Mouse (Mus musculus): ENCODE data around the gene Epo. TPM values are rescaled to one million over a fixed set of nuclear protein-coding genes. Genes with fewer than 3 reads are reported as not detected.

Epo gene
- polyA plus RNA-seq, 1 experiment = not detected

DNA sequence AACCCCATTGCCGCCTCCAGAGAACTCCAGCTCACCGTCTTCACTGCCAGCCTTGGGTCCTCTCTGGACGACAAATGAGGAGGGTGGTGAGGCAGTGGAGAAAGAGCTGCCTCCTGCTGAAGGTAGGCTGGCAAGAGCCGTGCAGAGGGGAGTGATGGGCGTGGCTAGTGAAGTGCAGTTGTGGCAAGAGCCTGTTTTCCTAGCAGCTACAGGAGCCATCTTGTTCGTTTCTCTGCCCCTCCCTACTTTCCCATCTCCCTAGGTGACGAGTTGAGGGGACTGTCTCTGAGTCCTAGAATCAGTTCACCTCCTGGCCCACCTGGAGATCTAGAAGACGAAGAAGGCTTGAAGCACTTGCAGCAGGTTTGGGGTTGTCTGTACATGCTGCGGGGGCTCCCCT lies 11.2 kb downstream of the Epo start:
- 83% methylated on average over 9 of the region's 9 CpGs for WGBS

GRCm38 (mm10) chr5:137519691-137520550 lies 13.1 kb downstream of the Epo start:
- TF ChIP-seq CTCF (IDR thresholded peaks at IDR 0.05; ENCODE audit: extremely low read depth, insufficient read length, insufficient replicate concordance, low read depth, low read length) (no peak), POLR2A (IDR thresholded peaks at IDR 0.05; ENCODE audit: low read depth, low read length) (no peak)
- WGBS = 91% methylated on average over 27 of the region's 27 CpGs
- Histone ChIP-seq H3K27me3 (ENCODE audit: control insufficient read depth, insufficient read depth, low read length) (no peaks in the 10 kb centered on the region), H3K4me3 (ENCODE audit: low read depth, low read length) (no peak overlapping the region), H3K27ac (ENCODE audit: insufficient read depth, low read depth, low read length) (no peak overlapping the region), H3K36me3 (ENCODE audit: control insufficient read depth, insufficient read depth, low read length) (peaks cover 47% of the 10 kb centered on the region), H3K4me1 (ENCODE audit: control insufficient read depth, insufficient read depth, insufficient read length, low read length) (no peaks in the 10 kb centered on the region)

More for the DNA sequence above, 11.2 kb downstream of the Epo start:
- Histone ChIP-seq H3K36me3 (ENCODE audit: control insufficient read depth, insufficient read depth, low read length) (peaks cover 60% of the 10 kb centered on the region), H3K27me3 (ENCODE audit: control insufficient read depth, insufficient read depth, low read length) (no peaks in the 10 kb centered on the region), H3K27ac (ENCODE audit: insufficient read depth, low read depth, low read length) (no peak overlapping the region), H3K4me1 (ENCODE audit: control insufficient read depth, insufficient read depth, insufficient read length, low read length) (no peaks in the 10 kb centered on the region), H3K4me3 (ENCODE audit: low read depth, low read length) (no peak overlapping the region)
- TF ChIP-seq CTCF (IDR thresholded peaks at IDR 0.05; ENCODE audit: extremely low read depth, insufficient read length, insufficient replicate concordance, low read depth, low read length) (no peak), POLR2A (IDR thresholded peaks at IDR 0.05; ENCODE audit: low read depth, low read length) (no peak)

- TF ChIP-seq CTCF (IDR thresholded peaks at IDR 0.05; ENCODE audit: extremely low read depth, insufficient read length, insufficient replicate concordance, low read depth, low read length) (peak; percentile 55; the same call in 1 of the 2 replicates), POLR2A (IDR thresholded peaks at IDR 0.05; ENCODE audit: low read depth, low read length) (no peak)
- no peak within 1 kb of the TSS for H3K4me3 ChIP-seq (ENCODE audit: low read depth, low read length)
- 85% methylated on average over 5 of the region's 5 CpGs for WGBS
- peaks cover 34% of the 10 kb centered on the region for H3K36me3 ChIP-seq (ENCODE audit: control insufficient read depth, insufficient read depth, low read length)
- no peaks in the 10 kb centered on the region for H3K27me3 ChIP-seq (ENCODE audit: control insufficient read depth, insufficient read depth, low read length)
- no peaks in the 10 kb centered on the region for H3K4me1 ChIP-seq (ENCODE audit: control insufficient read depth, insufficient read depth, insufficient read length, low read length)
- H3K27ac ChIP-seq (ENCODE audit: insufficient read depth, low read depth, low read length) = no peak within 1 kb of the TSS
Measured at GRCm38 (mm10) chr5:137518436-137518835, 14.6 kb downstream of the Epo start, which contains the start of gene Gigyf1. Gigyf1 (plus strand) TSS chr5:137518548.

DNA sequence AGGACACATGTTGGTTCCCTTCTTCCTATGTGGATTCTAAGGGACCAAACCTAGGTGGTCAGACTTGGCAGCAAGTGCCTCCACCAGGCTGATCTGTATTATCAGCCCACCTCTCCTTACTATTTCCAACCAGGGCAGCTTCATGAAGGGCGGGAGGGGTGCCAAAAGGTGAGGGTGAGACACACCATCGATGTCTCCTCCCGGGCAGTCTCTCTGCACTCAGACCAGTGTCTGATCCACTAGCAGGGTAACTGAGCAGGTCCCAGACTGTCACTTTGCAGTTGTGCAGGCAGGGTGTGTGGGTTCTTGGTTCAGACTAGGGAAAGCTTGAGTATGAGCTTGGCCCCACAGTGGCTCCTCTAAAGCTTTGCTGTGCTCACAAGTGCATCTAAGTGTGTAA lies 18.2 kb downstream of the Epo start:
- no peak overlapping the region for H3K27ac ChIP-seq (ENCODE audit: insufficient read depth, low read depth, low read length)

GRCm38 (mm10) chr5:137513951-137514721 lies 18.9 kb downstream of the Epo start:
- H3K4me3 ChIP-seq (ENCODE audit: low read depth, low read length) = no peak overlapping the region
- H3K27ac ChIP-seq (ENCODE audit: insufficient read depth, low read depth, low read length) = no peak overlapping the region
- WGBS = 71% methylated on average over 12 of the region's 12 CpGs
- H3K4me1 ChIP-seq (ENCODE audit: control insufficient read depth, insufficient read depth, insufficient read length, low read length) = peaks cover 7% of the 10 kb centered on the region; the same call in 1 of the 2 replicates
- H3K36me3 ChIP-seq (ENCODE audit: control insufficient read depth, insufficient read depth, low read length) = peaks cover under 1% of the 10 kb centered on the region
- no peak for TF ChIP-seq POLR2A (IDR thresholded peaks at IDR 0.05; ENCODE audit: low read depth, low read length)
- H3K27me3 ChIP-seq (ENCODE audit: control insufficient read depth, insufficient read depth, low read length) = no peaks in the 10 kb centered on the region

More for the DNA sequence above, 18.2 kb downstream of the Epo start:
- peaks cover 4% of the 10 kb centered on the region; the same call in 1 of the 2 replicates for H3K4me1 ChIP-seq (ENCODE audit: control insufficient read depth, insufficient read depth, insufficient read length, low read length)
- no peak overlapping the region for H3K4me3 ChIP-seq (ENCODE audit: low read depth, low read length)
- 81% methylated on average over 3 of the region's 3 CpGs for WGBS
- TF ChIP-seq POLR2A (IDR thresholded peaks at IDR 0.05; ENCODE audit: low read depth, low read length) = no peak
- no peak for TF ChIP-seq CTCF (IDR thresholded peaks at IDR 0.05; ENCODE audit: extremely low read depth, insufficient read length, insufficient replicate concordance, low read depth, low read length)
- H3K27me3 ChIP-seq (ENCODE audit: control insufficient read depth, insufficient read depth, low read length) = no peaks in the 10 kb centered on the region
- H3K36me3 ChIP-seq (ENCODE audit: control insufficient read depth, insufficient read depth, low read length) = peaks cover 7% of the 10 kb centered on the region

DNA sequence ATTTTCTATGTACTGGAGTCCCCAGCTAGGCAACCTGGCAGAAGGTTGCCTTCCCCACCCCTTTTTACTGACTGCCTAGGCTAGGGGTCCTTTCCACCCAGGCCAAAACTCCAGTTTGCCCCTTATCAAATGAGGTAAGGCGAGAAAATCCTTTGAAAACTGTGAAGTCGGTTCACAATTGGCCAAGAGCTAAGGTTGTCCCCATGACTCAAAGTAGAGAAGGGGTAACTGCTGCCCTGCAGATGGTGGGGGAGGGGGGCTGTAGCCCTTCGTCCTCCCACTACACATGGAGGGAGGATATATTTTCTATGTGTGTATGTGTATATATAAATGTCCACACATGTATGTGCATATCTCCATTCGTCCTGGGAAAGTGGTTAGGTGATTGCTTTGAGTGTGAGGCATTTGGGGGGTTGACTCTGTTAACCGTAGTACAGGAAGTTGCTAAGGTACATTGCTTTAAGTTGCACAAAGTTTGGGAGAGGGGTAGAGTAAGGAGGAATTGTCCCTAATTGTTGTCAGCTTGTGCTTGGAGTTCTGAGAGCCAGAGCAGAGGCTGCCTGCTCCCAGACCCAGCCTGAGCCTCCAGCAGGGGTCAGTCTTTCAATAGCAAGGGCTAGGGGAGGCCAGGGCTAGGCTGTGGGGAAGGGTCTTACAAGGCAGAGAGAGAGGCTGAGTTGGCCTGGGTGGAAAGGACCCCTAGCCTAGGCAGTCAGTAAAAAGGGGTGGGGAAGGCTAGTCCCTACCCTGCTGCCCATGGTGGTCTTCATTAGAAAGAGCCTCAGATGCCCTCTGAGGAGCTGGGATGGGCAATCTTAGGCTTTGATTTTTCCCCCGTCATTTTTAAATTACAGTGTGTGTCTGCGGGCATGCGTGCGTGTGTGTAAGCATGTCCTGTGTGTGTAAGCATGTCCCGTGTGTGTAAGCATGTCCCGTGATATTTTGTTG lies 19.9 kb downstream of the Epo start:
- Histone ChIP-seq H3K27me3 (ENCODE audit: control insufficient read depth, insufficient read depth, low read length) (no peaks in the 10 kb centered on the region), H3K36me3 (ENCODE audit: control insufficient read depth, insufficient read depth, low read length) (no peaks in the 10 kb centered on the region; the same call in 1 of the 2 replicates), H3K4me3 (ENCODE audit: low read depth, low read length) (no peak overlapping the region), H3K4me1 (ENCODE audit: control insufficient read depth, insufficient read depth, insufficient read length, low read length) (peaks cover 7% of the 10 kb centered on the region; the same call in 1 of the 2 replicates), H3K27ac (ENCODE audit: insufficient read depth, low read depth, low read length) (no peak overlapping the region)
- WGBS = 78% methylated on average over 11 of the region's 11 CpGs
- TF ChIP-seq CTCF (IDR thresholded peaks at IDR 0.05; ENCODE audit: extremely low read depth, insufficient read length, insufficient replicate concordance, low read depth, low read length) (peak; percentile 52; the same call in 1 of the 2 replicates), POLR2A (IDR thresholded peaks at IDR 0.05; ENCODE audit: low read depth, low read length) (no peak)

Measured in small intestine, adult 2 months (tissue).